Mouse (Mus musculus) kidney, postnatal 14 days (tissue): ENCODE results near the gene H1fnt.

Experiments used
- DNase-seq: peaks from one replicate; pipeline ENCODE4 v3.0.0; 2022; ENCODE audit warnings: mixed read lengths

The H1fnt gene

GRCm38 (mm10) chr15:98257193-98257592 is at the start of gene H1fnt:
H1fnt (minus strand) TSS chr15:98257293.
- DNase-seq: no peak

GRCm38 (mm10) chr15:98295628-98296551 is 38.8 kb upstream of the H1fnt start, which contains the start of gene Zfp641:
Zfp641 (minus strand) TSS chr15:98296161.
- DNase-seq: peak; percentile 71

- DNase-seq: no peak
Observed at GRCm38 (mm10) chr15:98293651-98294050, 36.6 kb upstream of the H1fnt start.

GRCm38 (mm10) chr15:98288566-98288965 is 31.5 kb upstream of the H1fnt start:
- DNase-seq: no peak

DNA sequence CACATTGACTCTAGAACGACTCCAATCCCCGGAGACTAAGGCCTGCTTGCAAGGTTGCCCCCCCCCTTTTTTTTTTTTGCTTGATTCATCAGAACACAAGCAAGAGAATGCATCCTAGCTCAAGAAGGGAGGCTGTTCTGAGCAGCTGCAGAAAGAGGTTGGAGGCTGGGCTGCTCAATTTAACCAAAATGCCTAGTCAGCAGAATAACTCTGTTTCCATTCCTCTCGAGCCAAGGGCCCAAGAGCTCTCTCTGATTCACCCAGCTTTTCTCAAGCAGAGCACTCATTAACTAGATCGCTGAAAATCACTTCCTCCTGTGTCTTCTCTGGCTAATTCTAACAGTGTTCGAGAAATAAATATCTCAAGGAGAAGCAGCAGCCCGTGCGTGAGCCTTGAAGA is 29.3 kb upstream of the H1fnt start:
- DNase-seq: peak; percentile 40

- DNase-seq: no peak
Observed at GRCm38 (mm10) chr15:98257776-98258175, 683 bp upstream of the H1fnt start.

- DNase-seq: no peak
Observed at GRCm38 (mm10) chr15:98256271-98256670, 822 bp downstream of the H1fnt start.

DNA sequence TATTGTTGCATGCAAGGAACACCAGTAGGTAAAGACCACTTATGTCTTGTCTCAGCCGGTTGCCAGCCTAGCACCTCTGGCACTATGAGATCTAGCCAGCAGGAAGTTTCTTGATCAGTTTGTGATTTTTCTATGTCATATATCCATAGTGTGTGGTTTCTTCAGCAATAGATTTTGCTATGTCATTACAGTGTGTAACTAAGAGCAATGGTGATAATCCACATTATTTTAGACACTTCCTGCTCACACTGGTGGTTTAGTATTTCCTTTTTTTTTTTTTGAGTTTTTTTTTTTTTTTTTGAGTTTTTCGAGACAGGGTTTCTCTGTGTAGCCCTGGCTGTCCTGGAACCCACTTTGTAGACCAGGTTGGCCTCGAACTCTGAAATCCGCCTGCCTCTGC is 21.7 kb downstream of the H1fnt start:
- no peak for DNase-seq

DNA sequence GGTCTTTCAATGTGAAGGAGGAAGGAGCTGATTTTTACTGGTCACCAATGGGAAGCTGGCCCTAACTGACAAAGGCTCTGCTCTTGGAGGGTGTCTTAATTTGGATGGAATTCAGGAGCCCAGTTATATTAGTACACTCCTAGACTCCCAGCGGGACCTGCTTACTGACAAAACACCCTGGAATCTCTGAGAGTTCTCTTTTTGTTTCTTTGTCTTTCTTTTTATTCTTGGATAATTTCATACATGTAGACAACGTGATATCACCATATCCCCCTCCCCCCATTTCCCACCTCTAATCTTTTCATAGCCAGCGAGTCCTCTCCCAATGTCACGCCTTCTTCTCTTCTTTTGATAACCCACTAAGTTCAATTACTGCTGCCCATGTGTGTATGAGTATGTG is 22.7 kb downstream of the H1fnt start, which contains the start of gene Olfr286:
Olfr286 (minus strand) TSS at position 101 of the 400 bp plus-strand sequence.
- DNase-seq: no peak

DNA sequence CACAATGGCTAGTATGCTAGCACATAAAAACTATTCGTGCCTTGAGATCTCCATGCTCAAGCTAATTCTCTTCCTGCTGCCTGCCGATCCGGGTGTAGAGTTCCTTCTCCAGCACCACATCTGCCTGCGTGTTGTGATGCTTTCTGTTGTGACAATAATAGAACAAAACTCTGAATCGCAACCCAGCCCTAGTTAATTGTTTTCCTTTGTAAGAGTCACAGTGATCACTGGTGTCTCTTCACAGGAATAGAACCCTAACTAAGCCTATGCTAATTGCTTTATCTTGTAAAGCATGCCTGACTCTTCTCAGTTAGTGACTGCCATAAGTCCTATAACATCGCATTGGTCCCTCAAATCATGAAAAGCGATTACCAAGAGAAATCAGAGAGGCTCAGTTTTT is 31.0 kb downstream of the H1fnt start:
- no peak for DNase-seq

- no peak for DNase-seq
Observed at GRCm38 (mm10) chr15:98225610-98226009, 31.5 kb downstream of the H1fnt start.

DNA sequence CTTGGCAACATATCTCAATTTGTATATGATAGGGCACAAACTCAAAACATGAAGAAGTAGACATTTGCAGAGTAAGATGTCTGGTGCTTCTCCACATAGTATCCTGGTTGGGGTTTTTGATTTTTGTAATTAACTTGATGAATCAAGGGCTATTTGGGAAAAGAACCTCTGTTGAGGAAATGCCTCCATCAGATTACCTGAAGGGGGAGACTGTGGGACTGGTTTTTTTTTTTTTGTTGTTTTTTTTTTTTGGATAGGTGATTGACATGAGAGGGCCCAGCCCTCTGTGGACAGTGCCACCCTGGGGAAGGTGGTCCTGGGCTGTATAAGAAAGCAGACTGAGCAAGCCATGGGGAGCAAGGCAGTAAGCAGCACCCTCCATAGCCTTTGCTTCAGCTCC is 34.7 kb downstream of the H1fnt start:
- DNase-seq: no peak

GRCm38 (mm10) chr15:98220877-98221276 is 36.2 kb downstream of the H1fnt start, which contains the start of the genes Gm44579 and Olfr287:
Gm44579 (minus strand) TSS chr15:98220977.
Olfr287 (minus strand) TSS chr15:98221056.
- DNase-seq: no peak

- DNase-seq: no peak
Observed at GRCm38 (mm10) chr15:98214130-98214529, 43.0 kb downstream of the H1fnt start.

GRCm38 (mm10) chr15:98213336-98213870 is 43.7 kb downstream of the H1fnt start:
- peak; percentile 52 for DNase-seq

GRCm38 (mm10) chr15:98209676-98210075 is 47.4 kb downstream of the H1fnt start:
- peak; percentile 53 for DNase-seq
